Comparison of ENCODE assay signal across 26 mouse cellular contexts in genomic region chr5:136217932-136218381, GRCm38 (mm10). TPM values are rescaled to one million over a fixed set of nuclear protein-coding genes. Genes with fewer than 3 reads are reported as not detected.
DNase-seq lines count a peak whose midpoint lies in the region; ATAC-seq and TF ChIP-seq lines count a peak whose summit lies in the region.
"Had no signal": no experiment of that assay in that cellular context is flagged by ENCODE, and none has a peak within 500 bp of the region (broad histone marks: within the 10 kb centered on the region; RNA-seq: fewer than 3 reads in every experiment).

No protein-coding gene starts in this region.

- no peak for TF ChIP-seq CTCF in liver, postnatal 0 days (IDR thresholded peaks at IDR 0.05; ENCODE audit: low read depth)

- no peak overlapping the region for H3K4me2 ChIP-seq in liver, postnatal 0 days (ENCODE audit: low read depth, low read length)
- H3K4me2 ChIP-seq in forebrain, embryonic 15.5 days (replicated peaks), result no peak overlapping the region
- H3K4me2 ChIP-seq: hindbrain, embryonic 14.5 days; liver, embryonic 13.5 days; midbrain, embryonic 15.5 days had no signal

- peak; percentile 16; the same call in 1 of the 2 replicates for ATAC-seq in liver, postnatal 0 days
- no peak for ATAC-seq in forebrain, embryonic 15.5 days (replicated peaks)
- ATAC-seq: forebrain, postnatal 0 days; intestine, postnatal 0 days; midbrain, embryonic 15.5 days had no signal

- no peak for DNase-seq in liver, postnatal 0 days
- no peak for DNase-seq in liver
- peak; percentile 19 for DNase-seq in A20 (ENCODE audit: low read depth, low spot score)
- no peak for DNase-seq in left cerebral cortex, postnatal 14 days (ENCODE audit: low spot score in 2 of 2)
- DNase-seq: cerebellum, adult 18-20 months; cerebellum, postnatal 10 days; forebrain, postnatal 0 days; gastrocnemius, postnatal 10 days; heart, postnatal 36 days; kidney, adult 9 months; kidney, postnatal 25 days; left cerebral cortex, postnatal 4 days; liver, embryonic 13.5 days; lung, adult 2 months; lung, postnatal 14 days; right cerebral cortex, adult 18-20 months; thymus, postnatal 25 days had no signal

- H3K4me3 ChIP-seq in liver, postnatal 0 days (ENCODE audit: low read depth, low read length), result no peak overlapping the region
- no peak overlapping the region for H3K4me3 ChIP-seq in brown adipose tissue, adult 24 weeks (ENCODE audit: insufficient read depth, low read depth, low read length)
- H3K4me3 ChIP-seq in megakaryocyte, embryonic 14.5 days (replicated peaks), result peak overlapping the region; percentile 78
- no peak overlapping the region for H3K4me3 ChIP-seq in forebrain, embryonic 15.5 days
- H3K4me3 ChIP-seq: erythroblast, embryonic 14.5 days; heart, embryonic 10.5 days; liver, embryonic 13.5 days; midbrain, embryonic 15.5 days had no signal

- WGBS in liver, postnatal 0 days (ENCODE audit: insufficient replicate concordance), result 38% methylated on average over 4 of the region's 4 CpGs
- 80% methylated on average over 4 of the region's 4 CpGs for WGBS in forebrain, embryonic 15.5 days

- no peak for TF ChIP-seq EP300 in liver, postnatal 0 days (IDR thresholded peaks at IDR 0.05; ENCODE audit: low read depth)

- no peaks in the 10 kb centered on the region for H3K27me3 ChIP-seq in liver, postnatal 0 days (ENCODE audit: insufficient read depth, low read length)
- H3K27me3 ChIP-seq in megakaryocyte, embryonic 14.5 days (replicated peaks), result peaks cover 20% of the 10 kb centered on the region
- no peaks in the 10 kb centered on the region for H3K27me3 ChIP-seq in forebrain, embryonic 15.5 days
- H3K27me3 ChIP-seq: liver, embryonic 13.5 days; midbrain, embryonic 15.5 days had no signal

- H3K4me1 ChIP-seq in liver, postnatal 0 days (ENCODE audit: insufficient read depth), result no peaks in the 10 kb centered on the region
- H3K4me1 ChIP-seq in brown adipose tissue, adult 24 weeks (ENCODE audit: control insufficient read depth, insufficient read depth, insufficient read length, low read length), result peaks cover 17% of the 10 kb centered on the region
- peaks cover 60% of the 10 kb centered on the region for H3K4me1 ChIP-seq in megakaryocyte, embryonic 14.5 days
- H3K4me1 ChIP-seq in forebrain, embryonic 15.5 days, result no peaks in the 10 kb centered on the region
- H3K4me1 ChIP-seq: heart, embryonic 10.5 days; midbrain, embryonic 15.5 days had no signal

- no peaks in the 10 kb centered on the region for H3K36me3 ChIP-seq in liver, postnatal 0 days (replicated peaks; ENCODE audit: insufficient read depth, low read length)
- H3K36me3 ChIP-seq in megakaryocyte, embryonic 14.5 days (replicated peaks; ENCODE audit: low read length), result peaks cover 28% of the 10 kb centered on the region
- peaks cover 18% of the 10 kb centered on the region for H3K36me3 ChIP-seq in forebrain, embryonic 15.5 days
- H3K36me3 ChIP-seq: G1E; heart, embryonic 10.5 days; liver, embryonic 13.5 days had no signal

- no peak overlapping the region for H3K27ac ChIP-seq in liver, postnatal 0 days (ENCODE audit: low read depth)
- peak overlapping the region; percentile 77 for H3K27ac ChIP-seq in brown adipose tissue, adult 24 weeks (replicated peaks; ENCODE audit: low read depth, low read length)
- H3K27ac ChIP-seq in forebrain, embryonic 15.5 days (replicated peaks), result no peak overlapping the region
- H3K27ac ChIP-seq: heart, embryonic 10.5 days; hindbrain, embryonic 14.5 days; liver, embryonic 13.5 days; midbrain, embryonic 15.5 days had no signal

- H3K9ac ChIP-seq in liver, postnatal 0 days (replicated peaks), result no peak overlapping the region
- H3K9ac ChIP-seq in forebrain, embryonic 15.5 days (replicated peaks), result no peak overlapping the region
- H3K9ac ChIP-seq: forebrain, postnatal 0 days; hindbrain, embryonic 14.5 days; liver, embryonic 13.5 days; midbrain, embryonic 15.5 days had no signal

- H3K9me3 ChIP-seq in liver, postnatal 0 days (ENCODE audit: low read length), result no peaks in the 10 kb centered on the region; the same call in 1 of the 2 replicates
- H3K9me3 ChIP-seq in megakaryocyte, embryonic 14.5 days, result peaks cover 13% of the 10 kb centered on the region
- H3K9me3 ChIP-seq in forebrain, embryonic 15.5 days, result no peaks in the 10 kb centered on the region
- H3K9me3 ChIP-seq: G1E; midbrain, embryonic 15.5 days had no signal

- intact Hi-C loops in left cerebral cortex, postnatal 14 days (cut with DNase I), result no loop called here

RNA-seq across cellular contexts. Expression of gene Prkrip1, which starts 19.2 kb away (rescaled TPM):
- 19.6 and 19.9 TPM in 2 replicates for polyA plus RNA-seq in liver, postnatal 0 days (2015; fragmentation: Nextera tagmentation; extraction: Ambion mirVana)
- 38.5 and 40.6 TPM in 2 replicates for polyA plus RNA-seq in brown adipose tissue, adult 24 weeks (2012; ENCODE audit: insufficient read depth, insufficient read length, missing spikeins)
- polyA plus RNA-seq in megakaryocyte, embryonic 14.5 days (2012; ENCODE audit: insufficient read depth, low replicate concordance), result 19.4 and 67.8 TPM in 2 replicates
- 58.5 and 65.9 TPM in 2 replicates for polyA plus RNA-seq in forebrain, embryonic 15.5 days (2015; fragmentation: Nextera tagmentation; extraction: Ambion mirVana)
- 10 to 100 TPM; 38.7 to 44.0 TPM for total RNA-seq in left cerebral cortex, postnatal 14 days (2021)

RNA-seq across cellular contexts. Expression of gene Sh2b2, which starts 28.4 kb away (rescaled TPM):
- polyA plus RNA-seq in liver, postnatal 0 days (2015; fragmentation: Nextera tagmentation; extraction: Ambion mirVana), result 1.3 and 1.7 TPM in 2 replicates
- 67.4 and 106 TPM in 2 replicates for polyA plus RNA-seq in brown adipose tissue, adult 24 weeks (2012; ENCODE audit: insufficient read depth, insufficient read length, missing spikeins)
- 10.7 and 17.8 TPM in 2 replicates for polyA plus RNA-seq in megakaryocyte, embryonic 14.5 days (2012; ENCODE audit: insufficient read depth, low replicate concordance)
- polyA plus RNA-seq in forebrain, embryonic 15.5 days (2015; fragmentation: Nextera tagmentation; extraction: Ambion mirVana), result 29.0 and 30.0 TPM in 2 replicates
- 10 to 100 TPM; 10.5 to 11.3 TPM for total RNA-seq in left cerebral cortex, postnatal 14 days (2021)
- polyA plus RNA-seq: G1E had no signal

RNA-seq across cellular contexts. Expression of gene Orai2, which starts 47.4 kb away (rescaled TPM):
- 4.4 and 4.5 TPM in 2 replicates for polyA plus RNA-seq in liver, postnatal 0 days (2015; fragmentation: Nextera tagmentation; extraction: Ambion mirVana)
- 0.52 and 1.7 TPM in 2 replicates for polyA plus RNA-seq in brown adipose tissue, adult 24 weeks (2012; ENCODE audit: insufficient read depth, insufficient read length, missing spikeins)
- polyA plus RNA-seq in megakaryocyte, embryonic 14.5 days (2012; ENCODE audit: insufficient read depth, low replicate concordance), result 23.2 and 25.7 TPM in 2 replicates
- polyA plus RNA-seq in forebrain, embryonic 15.5 days (2015; fragmentation: Nextera tagmentation; extraction: Ambion mirVana), result 35.0 and 39.1 TPM in 2 replicates
- total RNA-seq in left cerebral cortex, postnatal 14 days (2021), result 10 to 100 TPM; 54.3 to 56.1 TPM
